Mouse (Mus musculus): ENCODE measurements at regions not wholly inside any gene's neighbourhood (a gene's known extent, or its start where the extent isn't known, plus 50 kb on each side); places are given as distances from the start of the nearest gene placed in this dataset.

DNA sequence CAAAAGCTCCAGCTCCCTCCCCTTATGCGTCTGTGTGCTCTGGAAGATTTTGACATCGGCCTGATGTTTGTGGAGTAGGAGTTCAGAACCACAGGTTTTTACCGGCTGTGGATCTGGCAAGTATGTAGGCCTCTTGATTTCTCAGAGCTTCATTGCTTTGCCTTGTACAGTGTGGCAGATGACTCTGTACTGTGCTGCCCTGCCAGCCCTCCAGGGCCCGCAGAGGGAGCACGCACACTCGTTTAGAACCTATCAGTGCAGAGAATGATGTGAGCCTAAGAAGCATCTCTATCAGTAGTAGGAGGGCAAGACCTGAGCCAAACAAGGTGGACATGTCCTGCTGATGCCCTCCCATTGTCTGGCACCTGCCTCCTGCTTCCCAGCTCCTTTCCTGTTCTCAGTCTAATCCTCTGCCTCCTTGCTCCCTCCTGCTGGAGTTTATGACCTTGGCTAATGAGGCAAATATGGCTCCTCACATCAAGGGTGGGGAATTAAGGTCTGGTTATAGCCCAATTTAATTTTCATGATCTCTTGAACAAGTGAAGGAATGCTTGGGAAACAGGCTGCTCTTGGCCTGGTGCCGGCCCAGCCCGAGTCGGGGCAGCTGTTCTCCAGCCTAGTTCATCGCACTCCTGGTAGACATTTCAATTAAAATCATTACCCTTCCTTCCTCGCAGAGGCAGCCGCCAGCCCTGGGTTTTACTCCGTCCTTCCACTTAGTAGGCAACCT, 344.5 kb downstream of the Tmem38b start:
- no peak for DNase-seq

DNA sequence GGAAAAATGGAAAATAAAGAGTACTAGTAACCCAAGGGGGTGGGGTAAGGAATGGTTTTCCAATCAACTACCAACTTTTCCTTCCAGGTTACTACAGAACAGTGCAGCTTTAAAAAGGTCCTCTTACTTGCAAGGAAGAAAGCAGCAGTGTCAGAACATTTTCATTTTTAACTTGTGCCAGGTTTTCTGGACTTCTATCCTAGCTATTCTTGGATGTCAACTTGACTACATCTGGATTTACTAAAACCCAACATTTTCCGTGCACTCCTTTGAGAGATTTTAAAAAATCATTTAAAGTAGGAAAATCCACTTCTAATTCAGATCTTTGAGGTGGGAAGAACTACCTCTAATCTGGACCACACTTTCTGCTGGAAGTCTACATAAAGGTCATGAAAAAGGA, 358.4 kb downstream of the Tmem38b start:
- no peak for DNase-seq

- DNase-seq, result no peak
These were observed 369.9 kb downstream of the Tmem38b start for GRCm38 (mm10) chr4:54195734-54196133.

DNA sequence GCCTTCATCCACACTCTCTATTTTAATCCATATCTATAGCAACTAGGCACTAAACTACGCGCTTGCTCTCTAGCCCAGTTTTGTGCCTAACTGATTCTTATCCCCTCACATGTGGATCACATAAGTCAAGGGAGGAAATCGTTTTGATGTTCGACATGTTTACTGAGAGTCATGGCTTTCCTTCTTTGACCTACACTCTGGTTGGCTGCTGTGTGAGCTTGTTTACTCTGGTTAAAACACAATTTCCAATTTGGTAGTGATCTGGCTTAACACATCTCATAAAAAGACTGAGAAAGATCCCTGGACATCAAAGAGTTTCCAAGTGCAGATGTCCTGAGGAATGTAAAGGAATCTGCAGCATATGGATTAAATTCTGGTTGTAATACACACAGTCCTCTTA, 376.6 kb downstream of the Tmem38b start:
- DNase-seq, result no peak

GRCm38 (mm10) chr4:54224572-54224971, 398.7 kb downstream of the Tmem38b start:
- no peak for DNase-seq

All from adrenal gland, postnatal 14 days (tissue).